Mouse (Mus musculus): ENCODE results near the gene Bcat2. TPM values are rescaled to one million over a fixed set of nuclear protein-coding genes. Genes with fewer than 3 reads are reported as not detected.

The Bcat2 gene
- polyA plus RNA-seq, 1 experiment from 2014 or later, result 29.2 TPM

DNA sequence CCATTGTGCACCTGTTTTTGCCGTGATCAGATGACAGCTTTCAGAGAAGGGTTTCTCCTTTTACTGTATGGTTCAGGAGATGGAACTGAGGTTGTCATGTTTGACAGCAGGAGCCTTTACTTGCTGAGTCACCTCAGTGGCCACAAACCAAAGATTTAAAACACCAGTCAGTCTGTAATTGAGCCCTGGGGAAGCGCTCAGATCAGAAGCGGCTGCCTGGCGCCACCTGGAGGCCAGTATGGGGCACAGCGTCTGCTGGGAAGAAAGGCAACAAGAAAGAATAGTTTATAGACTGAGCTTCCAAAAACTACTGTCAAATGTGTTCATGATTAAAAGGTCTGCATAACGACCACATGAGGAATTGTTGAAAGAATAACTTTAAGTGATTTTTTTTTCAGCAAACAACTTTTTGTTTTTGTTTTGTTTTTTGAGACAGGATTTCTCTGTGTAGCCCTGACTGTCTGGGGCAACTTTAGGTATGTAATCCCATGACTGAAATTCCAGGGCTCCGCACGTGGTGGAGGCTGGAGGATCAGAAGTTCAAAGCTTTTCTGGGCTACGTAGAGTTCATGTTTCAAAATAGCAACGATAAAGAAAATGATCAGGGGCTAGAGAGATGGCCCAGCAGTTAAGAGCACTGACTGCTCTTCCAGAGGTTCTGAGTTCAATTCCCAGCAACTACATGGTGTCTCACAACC lies 23.3 kb downstream of the Bcat2 start:
- Histone ChIP-seq H3K27ac (no peak overlapping the region), H3K4me1 (no peaks in the 10 kb centered on the region), H3K9ac (no peak overlapping the region), H3K36me3 (no peaks in the 10 kb centered on the region), H3K27me3 (replicated peaks) (no peaks in the 10 kb centered on the region), H3K4me3 (no peak overlapping the region), H3K9me3 (no peaks in the 10 kb centered on the region), H3K4me2 (replicated peaks) (no peak overlapping the region)
- no peak for ATAC-seq (ENCODE audit: low FRiP score, low read depth)
- 29% methylated on average over 10 of the region's 10 CpGs for WGBS

DNA sequence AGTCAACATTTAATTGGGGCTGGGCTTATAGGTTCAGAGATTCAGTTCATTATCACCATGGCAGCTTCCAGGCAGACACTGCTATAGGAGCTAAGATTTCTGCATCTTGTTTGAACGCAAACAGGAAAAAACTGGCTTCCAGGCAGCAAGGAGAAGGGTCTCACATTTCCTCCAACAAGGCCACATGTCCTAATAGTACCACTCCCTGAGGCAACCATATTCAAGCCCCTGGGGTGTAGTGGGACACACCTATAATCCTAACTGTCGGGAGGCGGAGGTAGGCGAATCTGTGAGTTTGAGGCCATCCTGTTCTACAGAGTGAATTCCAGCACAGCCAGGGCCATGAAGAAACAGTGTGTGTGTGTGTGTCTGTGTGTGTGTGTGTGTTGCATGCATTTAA lies 25.2 kb downstream of the Bcat2 start:
- no peak overlapping the region for H3K4me2 ChIP-seq (replicated peaks)
- no peaks in the 10 kb centered on the region for H3K36me3 ChIP-seq
- no peak overlapping the region for H3K9ac ChIP-seq
- no peaks in the 10 kb centered on the region for H3K9me3 ChIP-seq
- H3K27ac ChIP-seq, result no peak overlapping the region
- WGBS, result 82% methylated on average over 4 of the region's 4 CpGs
- no peak overlapping the region for H3K4me3 ChIP-seq
- no peak for ATAC-seq (ENCODE audit: low FRiP score, low read depth)
- no peaks in the 10 kb centered on the region for H3K4me1 ChIP-seq
- no peaks in the 10 kb centered on the region for H3K27me3 ChIP-seq (replicated peaks)

GRCm38 (mm10) chr7:45596107-45596506 lies 26.2 kb downstream of the Bcat2 start:
- Histone ChIP-seq H3K4me3 (no peak overlapping the region), H3K27me3 (replicated peaks) (no peaks in the 10 kb centered on the region), H3K4me2 (replicated peaks) (no peak overlapping the region), H3K27ac (no peak overlapping the region), H3K9me3 (no peaks in the 10 kb centered on the region), H3K36me3 (no peaks in the 10 kb centered on the region), H3K4me1 (no peaks in the 10 kb centered on the region), H3K9ac (no peak overlapping the region)
- no peak for ATAC-seq (ENCODE audit: low FRiP score, low read depth)
- 86% methylated on average over 1 of the region's 1 CpGs for WGBS

GRCm38 (mm10) chr7:45597013-45597412 lies 27.1 kb downstream of the Bcat2 start:
- Histone ChIP-seq H3K4me2 (replicated peaks) (no peak overlapping the region), H3K4me1 (no peaks in the 10 kb centered on the region), H3K9me3 (no peaks in the 10 kb centered on the region), H3K27ac (no peak overlapping the region), H3K9ac (no peak overlapping the region), H3K27me3 (replicated peaks) (no peaks in the 10 kb centered on the region), H3K4me3 (no peak overlapping the region), H3K36me3 (no peaks in the 10 kb centered on the region)
- WGBS, result 84% methylated on average over 5 of the region's 5 CpGs
- no peak for ATAC-seq (ENCODE audit: low FRiP score, low read depth)

GRCm38 (mm10) chr7:45597527-45597926 lies 27.6 kb downstream of the Bcat2 start:
- ATAC-seq (ENCODE audit: low FRiP score, low read depth), result no peak
- H3K9me3 ChIP-seq, result no peaks in the 10 kb centered on the region
- H3K36me3 ChIP-seq, result no peaks in the 10 kb centered on the region
- H3K27ac ChIP-seq, result no peak overlapping the region
- H3K4me2 ChIP-seq (replicated peaks), result no peak overlapping the region
- WGBS, result 90% methylated on average over 6 of the region's 6 CpGs
- H3K27me3 ChIP-seq (replicated peaks), result no peaks in the 10 kb centered on the region
- no peaks in the 10 kb centered on the region for H3K4me1 ChIP-seq
- no peak overlapping the region for H3K9ac ChIP-seq
- H3K4me3 ChIP-seq, result no peak overlapping the region

DNA sequence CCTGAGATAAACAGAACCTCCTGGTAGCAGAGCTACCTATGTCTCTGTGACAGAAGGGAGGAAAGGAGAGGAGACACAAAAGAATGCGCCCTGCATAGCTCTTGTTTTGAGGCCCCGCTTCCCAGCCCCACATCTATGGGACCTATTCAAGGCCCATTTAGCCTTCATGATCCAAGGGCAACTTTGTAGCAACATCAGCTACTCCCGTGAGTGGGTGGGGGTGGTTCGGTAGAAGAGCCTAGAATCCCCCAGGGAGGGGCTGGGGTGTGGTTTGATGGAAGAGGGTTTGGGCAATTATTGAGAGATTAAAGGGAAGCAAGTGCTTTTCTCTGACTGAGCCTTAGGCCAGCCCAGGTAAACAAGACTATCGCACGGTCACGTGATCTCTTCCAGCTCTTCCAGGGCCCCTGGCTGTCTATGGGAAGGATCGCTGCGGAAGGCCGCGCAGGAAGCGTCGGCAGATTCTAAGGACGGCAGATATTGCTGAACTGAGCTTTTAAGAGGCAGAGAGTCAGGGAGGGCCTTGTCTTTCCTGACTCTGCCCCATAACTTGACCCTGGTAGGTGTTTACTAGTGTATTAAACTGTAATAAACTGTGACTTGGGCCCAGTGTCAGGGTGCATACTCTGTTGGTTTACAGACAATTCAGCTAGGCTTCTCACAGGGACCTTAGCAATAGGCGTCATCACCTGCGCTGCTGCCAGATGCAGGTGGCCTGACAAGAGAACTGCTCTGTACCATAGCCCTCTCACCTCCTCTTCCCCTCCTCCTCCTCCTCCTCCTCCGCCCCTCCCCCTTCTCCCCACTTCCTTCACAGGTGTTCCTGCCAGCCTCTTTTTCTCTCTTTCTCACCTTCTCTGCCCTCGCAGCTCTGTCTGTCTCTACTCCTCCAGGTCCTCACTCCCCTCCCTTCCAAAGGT lies 29.3 kb downstream of the Bcat2 start:
- 53% methylated on average over 18 of the region's 18 CpGs for WGBS
- no peak for ATAC-seq (ENCODE audit: low FRiP score, low read depth)
- Histone ChIP-seq H3K4me2 (replicated peaks) (no peak overlapping the region), H3K27me3 (replicated peaks) (no peaks in the 10 kb centered on the region), H3K9me3 (no peaks in the 10 kb centered on the region), H3K9ac (no peak overlapping the region), H3K36me3 (no peaks in the 10 kb centered on the region), H3K4me3 (no peak overlapping the region), H3K27ac (no peak overlapping the region), H3K4me1 (no peaks in the 10 kb centered on the region)

- Histone ChIP-seq H3K27me3 (replicated peaks) (no peaks in the 10 kb centered on the region), H3K4me1 (no peaks in the 10 kb centered on the region), H3K36me3 (no peaks in the 10 kb centered on the region), H3K27ac (no peak overlapping the region), H3K9ac (no peak overlapping the region), H3K4me3 (no peak overlapping the region), H3K4me2 (replicated peaks) (no peak overlapping the region), H3K9me3 (no peaks in the 10 kb centered on the region)
- ATAC-seq (ENCODE audit: low FRiP score, low read depth), result no peak
- 87% methylated on average over 9 of the region's 9 CpGs for WGBS
These were observed 35.8 kb downstream of the Bcat2 start for GRCm38 (mm10) chr7:45605704-45606289.

GRCm38 (mm10) chr7:45609511-45609910 lies 39.6 kb downstream of the Bcat2 start:
- WGBS, result 77% methylated on average over 1 of the region's 1 CpGs
- no peaks in the 10 kb centered on the region for H3K36me3 ChIP-seq
- H3K27ac ChIP-seq, result no peak overlapping the region
- H3K9me3 ChIP-seq, result no peaks in the 10 kb centered on the region
- H3K9ac ChIP-seq, result no peak overlapping the region
- H3K4me2 ChIP-seq (replicated peaks), result no peak overlapping the region
- H3K27me3 ChIP-seq (replicated peaks), result no peaks in the 10 kb centered on the region
- H3K4me1 ChIP-seq, result no peaks in the 10 kb centered on the region
- H3K4me3 ChIP-seq, result no peak overlapping the region
- ATAC-seq (ENCODE audit: low FRiP score, low read depth), result no peak

DNA sequence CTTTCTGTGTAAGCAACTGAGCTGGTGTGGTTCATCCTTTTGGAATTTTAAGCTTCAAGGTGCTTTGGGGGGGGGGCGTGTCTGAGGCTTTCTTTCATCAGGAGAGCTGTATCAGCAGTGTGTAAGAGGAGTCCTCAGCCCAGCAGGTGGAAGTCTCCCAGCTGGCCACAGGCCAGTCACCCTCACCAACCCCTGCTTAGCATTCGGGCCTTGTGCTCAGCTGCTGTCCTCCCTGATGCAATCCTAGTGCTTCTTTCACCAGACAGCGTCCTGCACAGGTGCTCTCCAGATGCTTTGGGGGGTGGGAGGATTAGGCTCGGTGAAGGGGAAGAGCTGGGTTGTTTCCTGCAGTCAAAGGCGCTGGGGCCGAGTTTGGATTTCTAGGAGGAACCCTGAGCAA lies 46.3 kb downstream of the Bcat2 start:
- H3K27ac ChIP-seq, result no peak overlapping the region
- WGBS, result 36% methylated on average over 6 of the region's 6 CpGs
- peaks cover 40% of the 10 kb centered on the region for H3K27me3 ChIP-seq (replicated peaks)

DNA sequence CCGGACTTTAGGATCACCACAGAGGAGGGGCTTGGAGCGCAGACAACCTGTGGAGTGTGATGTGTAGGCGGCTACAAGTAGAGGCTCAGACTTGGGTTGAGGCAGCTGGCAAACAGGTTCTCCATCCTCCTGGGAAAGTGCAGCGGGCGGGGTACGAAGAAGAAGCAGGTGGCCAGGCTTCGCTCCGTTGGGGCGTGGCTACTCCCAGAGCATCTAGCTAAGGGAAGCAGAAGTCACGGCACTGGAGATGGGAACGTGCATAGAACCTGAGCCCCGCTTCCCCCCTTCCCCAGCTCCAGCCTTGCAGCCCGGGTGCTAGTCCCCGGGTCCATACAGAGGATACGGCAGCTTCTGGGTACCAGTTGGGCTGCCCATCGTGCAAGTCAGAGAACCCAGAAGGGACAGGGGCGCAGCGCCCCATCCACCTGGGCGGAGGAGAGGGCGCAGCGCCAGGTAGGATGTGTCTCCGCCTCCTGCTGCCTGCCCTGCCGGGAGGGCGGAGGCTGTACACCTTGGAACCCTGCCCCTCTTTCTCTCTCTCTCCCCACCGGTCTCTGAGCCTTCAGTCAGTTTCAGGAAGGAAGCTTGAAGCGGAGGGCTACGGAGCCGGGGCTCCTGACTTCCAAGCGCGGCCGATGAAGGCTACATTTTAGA lies 47.2 kb downstream of the Bcat2 start, which contains the start of gene Fut1:
Gene Fut1, plus strand, starts transcription at position 248 of the 654 bp plus-strand sequence.
- H3K9me3 ChIP-seq, result no peaks in the 10 kb centered on the region
- H3K27ac ChIP-seq, result no peak within 1 kb of the TSS
- ATAC-seq (ENCODE audit: low FRiP score, low read depth), result no peak
- no peak within 1 kb of the TSS for H3K9ac ChIP-seq
- H3K27me3 ChIP-seq (replicated peaks), result peaks cover 40% of the 10 kb centered on the region
- H3K4me1 ChIP-seq, result peaks cover 6% of the 10 kb centered on the region; the same call in 1 of the 2 replicates
- 7% methylated on average over 31 of the region's 31 CpGs for WGBS
- H3K4me3 ChIP-seq, result no peak within 1 kb of the TSS
- H3K36me3 ChIP-seq, result no peaks in the 10 kb centered on the region
- peak within 1 kb of the TSS; percentile 36 for H3K4me2 ChIP-seq (replicated peaks)

More for the DNA sequence above, 46.3 kb downstream of the Bcat2 start:
- Histone ChIP-seq H3K4me3 (no peak overlapping the region), H3K9ac (no peak overlapping the region), H3K4me2 (replicated peaks) (no peak overlapping the region), H3K4me1 (peaks cover 6% of the 10 kb centered on the region; the same call in 1 of the 2 replicates), H3K9me3 (no peaks in the 10 kb centered on the region), H3K36me3 (no peaks in the 10 kb centered on the region)
- ATAC-seq (ENCODE audit: low FRiP score, low read depth), result no peak

DNA sequence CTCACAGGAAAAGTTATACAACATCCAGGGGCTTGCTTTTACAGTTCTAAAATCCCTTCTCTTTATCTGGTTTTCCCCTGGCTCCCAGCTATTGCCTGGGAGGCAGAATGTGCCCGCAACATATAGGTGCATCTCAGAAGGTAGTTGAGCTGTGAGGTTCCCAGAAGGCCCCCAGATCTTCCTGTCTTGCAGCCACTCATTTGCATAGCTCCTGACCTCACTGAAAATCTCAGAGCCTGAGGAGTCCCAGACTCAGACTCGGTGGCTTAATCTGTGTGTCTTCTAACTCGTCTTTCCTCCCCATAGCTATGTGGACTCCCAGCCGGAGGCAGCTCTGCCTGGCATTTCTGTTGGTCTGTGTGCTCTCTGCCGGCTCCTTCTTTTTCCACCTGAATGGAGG lies 48.4 kb downstream of the Bcat2 start:
- no peak for ATAC-seq (ENCODE audit: low FRiP score, low read depth)
- H3K27me3 ChIP-seq (replicated peaks), result peaks cover 40% of the 10 kb centered on the region
- no peak overlapping the region for H3K27ac ChIP-seq
- H3K4me3 ChIP-seq, result no peak overlapping the region
- H3K9ac ChIP-seq, result no peak overlapping the region
- H3K36me3 ChIP-seq, result no peaks in the 10 kb centered on the region
- WGBS, result 87% methylated on average over 5 of the region's 5 CpGs
- H3K4me2 ChIP-seq (replicated peaks), result no peak overlapping the region
- H3K9me3 ChIP-seq, result no peaks in the 10 kb centered on the region
- peaks cover 6% of the 10 kb centered on the region; the same call in 1 of the 2 replicates for H3K4me1 ChIP-seq

GRCm38 (mm10) chr7:45619592-45619991 lies 49.6 kb downstream of the Bcat2 start:
- Histone ChIP-seq H3K27me3 (replicated peaks) (peaks cover 40% of the 10 kb centered on the region), H3K9ac (no peak overlapping the region), H3K4me2 (replicated peaks) (no peak overlapping the region), H3K27ac (no peak overlapping the region), H3K9me3 (no peaks in the 10 kb centered on the region), H3K36me3 (no peaks in the 10 kb centered on the region), H3K4me3 (no peak overlapping the region), H3K4me1 (peaks cover 6% of the 10 kb centered on the region; the same call in 1 of the 2 replicates)
- no peak for ATAC-seq (ENCODE audit: low FRiP score, low read depth)
- 89% methylated on average over 5 of the region's 5 CpGs for WGBS

Data from neural tube, embryonic 12.5 days (tissue).